Mouse (Mus musculus): ENCODE results near the gene Casc3.
"Not testable (repeated sequence)": the region's sequence is repeated elsewhere in the genome, so short reads cannot be mapped to it uniquely, and the experiment has no call there.

The Casc3 gene

DNA sequence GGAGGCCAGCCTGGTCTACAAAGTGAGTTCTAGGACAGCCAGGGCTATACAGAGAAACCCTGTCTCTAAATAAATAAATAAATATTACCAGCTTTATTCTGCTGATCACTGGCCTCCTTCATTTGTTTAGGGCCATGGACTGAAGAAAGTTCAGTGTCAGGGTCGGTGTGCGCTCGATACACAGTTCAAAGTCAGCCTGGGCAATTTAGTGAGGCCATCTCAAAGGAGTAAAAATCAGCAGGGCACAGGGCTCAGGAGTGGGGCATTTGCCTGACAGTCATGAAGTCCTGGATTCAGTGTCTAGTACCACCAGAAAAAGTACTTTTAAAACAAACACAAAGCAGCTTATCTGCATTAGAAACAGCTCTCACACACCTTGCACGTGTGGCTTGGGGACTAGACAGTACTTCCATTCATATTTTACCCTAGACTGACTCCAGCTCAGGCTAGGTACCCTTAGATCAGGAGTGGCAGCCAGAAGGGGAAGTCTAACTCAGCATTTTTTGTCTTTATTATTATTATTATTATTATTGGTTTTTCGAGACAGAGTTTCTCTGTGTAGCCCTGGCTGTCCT, 14.0 kb upstream of the Casc3 start:
- DNase-seq = no peak

DNA sequence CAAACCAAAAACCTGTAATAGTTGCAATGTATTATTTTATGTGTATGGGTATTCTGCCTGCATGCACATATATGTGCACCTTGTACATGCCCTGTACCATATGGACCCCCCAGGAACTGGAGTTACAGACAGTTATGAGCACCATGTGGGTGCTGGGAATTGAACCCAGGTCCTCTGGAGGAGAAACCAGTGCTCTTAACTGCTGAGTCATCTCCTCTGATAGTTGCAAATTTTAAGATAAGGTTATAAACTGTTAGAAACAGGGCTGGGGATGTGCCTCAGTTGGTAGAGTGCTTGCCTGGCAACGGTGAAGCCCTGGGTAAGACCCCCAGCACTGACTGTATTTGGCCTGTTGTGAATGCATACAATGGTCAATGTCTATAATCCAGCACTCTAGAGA, 13.3 kb upstream of the Casc3 start:
- DNase-seq = no peak

DNA sequence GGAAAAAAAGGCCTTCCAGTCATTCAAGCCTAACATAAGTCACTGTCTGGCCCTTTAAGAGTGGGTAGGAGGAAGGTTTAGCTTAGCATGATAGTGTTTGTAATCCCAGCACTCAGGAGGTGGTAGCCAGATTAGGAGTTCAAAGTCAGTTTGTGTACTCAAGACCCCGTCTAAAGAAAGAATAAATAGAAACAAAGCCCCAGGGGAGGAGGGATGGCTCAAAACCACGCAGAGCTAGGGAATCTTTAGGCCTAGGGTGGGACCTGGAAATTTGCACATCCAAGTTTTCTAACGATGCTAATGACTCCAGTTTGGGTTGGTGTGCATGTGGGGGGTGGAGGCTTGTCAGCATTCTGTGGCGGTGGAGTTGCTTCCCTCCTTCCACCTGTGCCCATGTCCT, 12.6 kb upstream of the Casc3 start:
- no peak for DNase-seq

DNA sequence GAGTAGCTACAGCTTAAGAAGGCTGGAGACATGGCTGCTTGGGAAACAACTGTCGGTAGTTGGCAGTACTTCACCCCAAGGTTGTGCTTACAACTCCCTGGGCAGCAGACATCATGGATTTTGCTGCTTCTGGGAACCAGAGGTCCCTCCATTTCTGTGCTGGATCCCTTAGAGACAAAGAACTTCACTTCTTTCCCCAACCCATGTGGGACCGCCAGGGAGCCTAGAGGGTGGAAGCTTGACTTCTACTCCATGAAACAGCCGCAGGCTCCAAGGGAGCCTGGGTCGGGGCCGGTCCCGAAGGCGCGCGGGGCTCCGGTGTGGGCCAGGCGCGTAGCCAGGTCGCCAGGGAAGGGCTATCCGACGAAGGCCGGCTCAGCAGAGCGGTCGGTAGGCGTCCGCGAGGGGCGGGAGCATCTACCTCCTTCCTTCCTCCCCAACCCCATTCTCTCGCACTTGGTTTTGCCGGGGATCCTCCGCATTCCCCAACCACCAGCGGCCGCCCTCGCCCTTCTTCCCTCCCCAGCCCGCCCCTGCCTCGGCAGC, 10.2 kb upstream of the Casc3 start:
- DNase-seq = peak; percentile 75

DNA sequence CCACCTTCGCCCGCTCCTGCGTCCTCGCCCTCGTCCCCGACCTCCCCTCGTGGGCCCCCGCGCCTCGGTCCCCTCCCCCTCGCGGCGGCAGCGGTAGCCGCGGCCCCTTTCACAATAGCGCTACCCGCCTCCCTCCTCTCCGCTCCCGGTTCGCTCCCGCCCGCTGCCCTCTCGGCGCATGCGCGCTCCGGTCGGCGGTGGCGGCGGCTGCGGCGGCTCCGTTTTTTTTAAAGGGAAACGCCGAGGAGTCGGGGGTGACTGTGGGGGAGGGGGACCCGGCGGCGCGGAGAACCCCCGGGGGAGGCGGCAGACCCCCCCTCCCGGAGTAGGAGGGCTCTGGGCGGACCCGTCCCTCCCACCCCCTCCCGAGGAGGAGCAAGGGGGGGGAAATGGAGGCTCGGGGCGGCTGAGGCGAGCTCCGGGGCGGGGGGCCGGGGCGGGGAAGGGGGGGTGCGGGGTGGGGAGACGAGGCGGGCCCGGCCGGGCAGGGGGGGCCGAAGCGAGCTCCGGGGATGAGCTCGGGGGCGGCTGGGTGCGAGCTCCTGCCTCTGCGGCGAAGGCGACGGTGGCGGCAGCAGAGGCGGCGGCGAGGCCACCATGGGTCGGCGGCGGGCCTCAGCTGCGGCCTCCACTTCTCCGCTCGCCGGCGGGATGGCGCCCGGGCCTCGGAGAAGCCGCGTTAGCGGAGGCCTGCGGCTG, 9.5 kb upstream of the Casc3 start, which contains the start of gene Msl1:
Gene Msl1, plus strand, starts transcription at position 502 of the 699 bp plus-strand sequence.
- DNase-seq = peak; percentile 93

DNA sequence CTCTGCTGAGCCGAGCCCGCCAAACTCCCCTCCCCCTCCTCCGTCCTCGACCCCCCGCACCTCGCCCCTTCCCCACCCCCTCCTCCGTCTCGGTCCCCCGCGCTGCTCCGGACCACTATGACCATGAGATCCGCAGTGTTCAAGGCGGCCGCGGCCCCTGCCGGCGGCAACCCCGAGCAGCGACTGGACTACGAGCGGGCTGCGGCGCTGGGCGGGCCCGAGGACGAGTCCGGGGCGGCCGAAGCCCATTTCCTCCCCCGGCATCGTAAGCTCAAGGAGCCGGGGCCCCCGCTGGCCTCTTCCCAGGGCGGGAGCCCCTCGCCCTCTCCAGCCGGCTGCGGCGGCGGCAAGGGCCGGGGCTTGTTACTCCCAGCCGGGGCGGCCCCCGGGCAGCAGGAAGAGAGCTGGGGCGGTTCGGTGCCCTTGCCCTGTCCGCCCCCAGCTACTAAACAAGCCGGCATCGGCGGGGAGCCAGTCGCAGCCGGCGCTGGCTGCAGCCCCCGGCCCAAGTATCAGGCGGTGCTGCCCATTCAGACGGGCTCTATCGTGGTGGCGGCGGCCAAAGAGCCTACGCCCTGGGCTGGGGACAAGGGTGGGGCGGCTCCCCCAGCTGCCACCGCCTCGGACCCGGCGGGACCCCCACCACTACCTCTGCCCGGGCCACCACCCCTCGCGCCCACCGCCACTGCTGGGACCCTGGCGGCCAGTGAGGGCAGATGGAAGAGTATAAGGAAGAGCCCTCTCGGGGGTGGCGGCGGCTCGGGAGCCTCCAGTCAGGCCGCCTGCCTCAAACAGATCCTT, 8.8 kb upstream of the Casc3 start:
- DNase-seq = peak; percentile 75

DNA sequence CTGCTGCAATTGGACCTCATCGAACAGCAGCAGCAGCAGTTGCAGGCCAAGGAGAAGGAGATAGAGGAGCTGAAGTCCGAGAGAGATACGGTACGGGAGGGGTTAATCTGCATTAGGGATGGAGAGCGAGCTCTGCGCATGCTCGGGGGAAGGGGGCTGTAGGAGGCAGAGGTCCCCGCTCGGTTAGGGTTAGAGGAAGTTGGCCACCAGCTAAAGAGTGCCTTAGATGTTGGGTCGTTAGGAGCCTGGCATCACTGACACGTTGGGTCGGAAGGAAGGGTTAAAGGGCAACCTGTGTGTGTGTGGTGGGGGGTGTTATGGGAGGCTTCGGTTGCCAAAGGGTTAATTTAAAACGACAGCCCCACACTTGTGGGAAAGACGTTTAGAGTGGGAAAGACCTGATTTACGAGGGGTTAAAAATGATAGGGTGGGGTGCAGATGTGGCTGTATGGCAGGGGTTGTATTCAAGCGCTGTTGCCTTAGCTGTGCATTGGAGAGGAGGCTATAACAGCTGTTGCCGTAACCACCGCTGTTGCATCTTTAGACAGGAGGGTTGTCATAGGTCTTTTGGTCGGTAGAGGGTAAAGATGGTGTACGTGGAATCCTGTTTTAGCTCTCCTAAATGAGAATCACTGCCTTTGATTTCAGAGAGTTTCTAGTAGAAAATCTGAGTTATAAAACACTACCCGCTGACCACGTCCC, 8.0 kb upstream of the Casc3 start:
- DNase-seq = peak; percentile 89

DNA sequence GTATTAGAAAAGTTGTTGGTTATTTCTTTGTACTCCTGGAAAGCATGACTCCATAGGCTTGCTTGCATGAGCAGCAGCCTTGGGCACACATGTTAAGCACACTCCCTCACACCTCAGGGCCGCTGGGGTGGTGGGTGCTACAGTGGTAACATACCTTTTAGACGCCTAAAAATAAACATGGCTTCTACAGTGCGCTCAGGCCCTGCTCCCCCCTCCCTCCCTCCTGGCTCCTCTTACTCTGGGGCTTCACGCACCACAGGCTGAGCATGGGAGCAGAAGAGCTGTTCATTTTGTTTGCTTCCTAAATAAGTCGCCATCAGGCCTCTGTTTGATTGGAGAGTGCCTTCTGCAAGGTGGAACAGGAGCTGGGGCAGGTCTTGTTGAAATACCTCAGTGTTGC, 7.4 kb upstream of the Casc3 start:
- no peak for DNase-seq

DNA sequence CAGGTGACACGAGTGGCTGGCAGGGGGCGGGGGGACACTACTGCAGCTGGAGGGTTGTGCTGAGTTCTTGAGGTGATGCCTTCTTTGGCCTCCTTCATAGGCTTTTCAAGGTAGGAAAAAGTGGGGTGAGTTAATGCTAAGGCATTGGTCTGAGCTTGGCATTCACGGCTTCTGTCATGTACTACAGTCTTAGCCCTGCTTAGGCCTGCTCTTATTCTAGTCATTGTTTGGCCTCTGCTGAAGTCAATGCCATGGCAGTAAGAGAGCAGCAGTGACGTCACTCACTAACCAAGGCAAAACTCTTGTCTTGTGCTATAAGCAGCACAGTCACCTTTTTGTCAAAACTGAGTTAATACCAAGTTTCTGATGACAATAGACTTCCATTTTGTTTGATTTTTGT, 6.8 kb upstream of the Casc3 start:
- DNase-seq = no peak

DNA sequence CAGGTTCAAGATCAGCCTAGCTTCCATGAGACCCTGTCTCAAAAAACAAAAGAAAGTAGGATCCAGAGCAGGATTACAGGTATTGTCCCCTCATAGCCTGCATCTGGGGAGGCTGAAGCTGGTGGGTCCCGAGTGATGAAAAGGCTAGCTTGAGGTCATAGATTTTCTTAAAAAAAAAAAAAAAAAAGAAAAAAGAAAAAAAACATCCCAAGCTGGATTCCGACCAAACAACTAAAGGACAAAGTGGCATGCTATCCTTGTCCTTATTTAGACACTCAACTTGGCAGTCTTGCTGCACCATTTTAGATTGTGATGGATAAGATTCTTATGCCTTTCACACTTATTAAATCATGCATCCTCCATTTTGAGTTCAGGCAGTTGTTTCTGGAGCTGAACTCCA, 3.7 kb downstream of the Casc3 start:
- DNase-seq = no peak

DNA sequence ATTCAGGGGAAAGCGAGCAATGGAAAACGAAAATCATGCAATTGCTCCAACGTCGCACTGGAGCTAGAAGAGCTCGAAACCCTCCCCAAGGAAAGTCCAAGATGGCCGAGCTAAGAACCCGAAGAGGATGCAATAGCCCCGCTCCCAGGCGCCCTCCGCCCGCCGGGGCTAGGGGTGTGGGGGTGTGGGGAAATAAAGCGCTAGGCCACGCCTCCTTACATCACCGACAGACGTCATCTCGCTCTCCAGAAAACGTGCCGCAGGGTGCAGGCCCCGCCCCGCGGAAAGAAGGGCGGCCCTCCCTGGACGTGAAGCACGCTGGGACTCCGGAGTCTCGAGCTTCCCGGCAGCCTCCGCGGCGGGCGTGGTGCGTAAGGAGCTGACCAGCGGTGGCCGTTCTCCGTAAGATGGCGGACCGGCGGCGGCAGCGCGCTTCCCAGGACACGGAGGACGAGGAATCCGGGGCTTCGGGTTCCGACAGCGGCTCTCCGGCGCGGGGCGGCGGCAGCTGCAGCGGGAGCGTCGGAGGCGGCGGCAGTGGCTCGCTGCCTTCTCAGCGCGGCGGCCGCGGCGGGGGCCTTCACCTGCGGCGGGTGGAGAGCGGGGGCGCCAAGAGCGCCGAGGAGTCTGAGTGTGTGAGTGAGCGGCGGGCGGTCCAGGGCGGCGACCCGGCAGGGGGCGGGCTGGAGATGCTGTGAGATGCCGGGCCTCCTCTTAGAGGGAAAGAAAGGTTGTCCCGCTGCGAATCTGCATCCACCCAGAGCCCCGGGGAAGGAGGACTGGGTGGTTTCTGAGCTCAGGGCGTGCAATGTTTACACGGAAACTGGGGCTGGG, 5.0 kb downstream of the Casc3 start:
- DNase-seq = peak; percentile 100

DNA sequence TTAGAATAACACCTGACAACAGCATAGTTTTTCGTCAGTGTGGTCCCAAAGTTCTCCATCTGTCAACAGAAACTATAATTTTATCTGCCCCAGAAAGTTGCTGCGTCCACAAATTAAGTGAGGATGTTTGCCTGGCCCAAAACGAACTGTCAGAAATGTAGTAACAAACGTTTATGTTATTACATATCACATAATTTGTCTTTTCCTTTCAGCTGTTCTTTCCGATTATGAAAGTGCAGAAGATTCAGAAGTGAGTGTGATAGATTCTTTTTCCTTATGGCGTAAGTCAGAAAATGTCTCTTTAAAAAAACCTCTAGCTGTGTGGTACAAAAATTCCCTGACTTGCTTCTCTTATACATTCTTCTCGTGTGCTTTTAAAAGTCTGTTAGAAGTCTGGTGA, 6.0 kb downstream of the Casc3 start:
- DNase-seq = no peak

DNA sequence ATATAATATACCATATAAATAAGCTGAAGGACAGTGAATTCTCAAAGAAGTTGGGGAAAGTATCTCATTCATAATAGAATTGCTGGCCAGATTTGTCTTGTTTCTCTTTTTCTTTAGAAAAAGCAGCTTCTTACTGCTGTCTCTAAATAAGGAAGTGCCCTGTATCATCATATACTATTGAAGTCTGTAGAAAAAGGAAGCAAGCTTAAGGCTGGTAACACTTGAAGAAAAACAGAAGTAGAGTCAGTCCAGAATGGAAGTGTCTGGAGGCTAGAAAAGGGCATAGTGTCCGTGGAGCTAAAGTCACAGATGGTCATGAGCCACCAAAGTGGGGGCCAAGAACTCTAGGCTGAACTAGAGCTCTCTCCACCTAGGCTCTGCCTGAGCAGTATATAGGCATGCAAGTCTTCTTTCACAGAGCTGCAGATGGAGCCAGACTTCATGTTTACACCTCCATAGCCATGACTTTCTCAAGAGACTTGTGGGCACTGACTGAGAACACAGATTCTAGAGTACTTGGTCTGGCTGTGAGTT, 12.1 kb downstream of the Casc3 start:
- DNase-seq = no peak

DNA sequence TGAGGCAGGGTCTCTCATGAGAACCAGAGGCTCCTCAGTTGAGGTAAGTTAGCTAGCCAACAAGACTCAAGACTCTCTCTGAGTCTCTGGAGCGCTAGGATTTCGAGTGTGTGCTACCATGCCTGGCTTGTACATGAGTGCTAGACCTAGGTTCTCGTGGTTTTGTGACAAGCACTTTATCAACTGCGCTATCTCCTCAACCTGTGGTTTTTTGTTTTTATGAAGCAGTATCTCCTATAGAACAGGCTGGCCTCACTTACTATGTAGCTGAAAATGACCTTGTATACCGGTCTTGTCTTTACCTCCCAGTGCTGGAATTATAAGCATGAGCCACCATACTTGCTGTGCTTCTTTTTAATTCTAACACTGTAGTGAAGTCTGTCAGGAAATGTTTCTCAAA, 16.3 kb downstream of the Casc3 start:
- no peak for DNase-seq

DNA sequence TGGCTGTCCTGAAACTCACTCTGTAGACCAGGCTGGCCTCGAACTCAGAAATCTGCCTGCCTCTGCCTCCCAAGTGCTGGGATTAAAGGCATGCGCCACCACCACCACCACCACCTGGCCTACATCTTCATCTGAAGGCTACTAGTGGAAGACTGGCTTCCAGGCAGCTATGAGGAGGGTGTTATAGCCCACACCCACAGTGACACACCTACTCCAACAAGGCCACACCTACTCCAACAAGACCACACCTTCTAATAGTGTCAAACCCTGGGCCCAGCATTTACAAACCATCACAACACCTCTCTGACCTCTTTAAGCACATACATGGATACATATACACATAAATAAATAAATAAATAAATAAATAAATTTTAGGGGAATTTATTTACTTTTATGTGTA, 21.4 kb downstream of the Casc3 start:
- not testable (repeated sequence) for DNase-seq

DNA sequence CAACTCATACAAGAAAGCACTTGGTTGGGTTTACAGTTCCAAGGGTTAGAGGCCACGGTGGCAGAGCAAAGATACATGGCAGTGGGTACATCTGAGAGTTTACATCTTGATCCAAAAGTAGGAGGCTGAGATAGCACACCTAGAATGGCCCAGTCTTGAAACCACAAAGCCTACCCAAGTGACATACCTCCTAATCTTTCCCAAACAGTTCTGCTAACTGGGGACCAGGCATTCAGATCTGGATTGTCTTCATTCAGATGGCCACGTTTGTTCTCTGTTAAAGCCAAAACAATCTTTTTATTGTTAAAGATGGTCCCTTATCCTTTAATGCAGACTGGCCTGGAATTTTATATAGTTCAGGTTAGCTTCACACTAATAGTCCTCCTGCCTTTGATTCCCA, 23.2 kb downstream of the Casc3 start:
- DNase-seq = no peak

DNA sequence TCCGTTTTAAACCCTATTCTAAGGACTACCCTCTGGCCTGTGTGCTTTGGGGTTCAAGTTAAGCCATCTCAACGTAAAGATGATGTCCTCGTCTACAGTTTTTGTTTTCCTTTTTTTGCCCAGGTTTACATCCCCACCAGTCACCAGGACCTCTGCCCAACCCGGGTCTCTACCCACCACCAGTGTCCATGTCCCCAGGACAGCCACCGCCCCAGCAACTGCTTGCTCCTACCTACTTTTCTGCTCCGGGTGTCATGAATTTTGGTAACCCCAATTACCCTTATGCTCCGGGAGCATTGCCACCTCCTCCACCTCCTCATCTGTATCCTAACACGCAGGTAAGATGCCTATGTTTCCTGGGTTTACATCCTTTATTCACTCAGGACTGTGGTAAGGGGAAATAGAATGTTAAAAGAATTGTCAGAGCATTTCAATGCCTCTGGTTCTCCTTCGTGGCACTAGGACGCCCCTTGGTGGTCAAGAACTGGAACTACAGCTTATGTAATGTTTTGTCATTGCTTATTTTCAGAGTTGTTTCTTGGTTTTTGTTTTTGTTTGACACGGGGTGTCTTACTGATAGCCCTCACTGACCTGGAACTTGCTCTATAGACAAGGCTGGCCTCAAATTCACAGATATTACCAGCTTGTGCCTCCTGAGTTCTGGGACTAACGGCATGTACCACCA, 24.5 kb downstream of the Casc3 start:
- peak; percentile 32 for DNase-seq

DNA sequence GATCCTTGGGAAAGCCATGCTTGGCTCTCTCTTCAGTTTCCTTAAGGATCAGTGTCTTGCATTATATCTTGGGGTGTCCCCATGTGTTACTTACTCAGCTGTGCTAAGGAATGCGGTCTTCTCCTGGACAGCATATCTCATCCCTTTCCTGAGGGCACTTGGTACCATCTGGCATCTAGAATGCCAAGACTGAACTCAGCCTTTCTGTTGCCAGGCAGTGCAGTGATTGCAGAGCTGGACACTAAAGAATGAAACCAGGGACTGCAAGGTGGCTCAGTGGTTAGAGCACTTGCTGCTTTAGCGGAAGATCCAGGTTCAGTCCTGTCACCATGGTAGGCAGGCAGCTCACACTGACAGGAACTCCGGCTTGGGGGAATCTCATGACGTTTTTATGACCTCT, 25.2 kb downstream of the Casc3 start:
- DNase-seq = no peak

DNA sequence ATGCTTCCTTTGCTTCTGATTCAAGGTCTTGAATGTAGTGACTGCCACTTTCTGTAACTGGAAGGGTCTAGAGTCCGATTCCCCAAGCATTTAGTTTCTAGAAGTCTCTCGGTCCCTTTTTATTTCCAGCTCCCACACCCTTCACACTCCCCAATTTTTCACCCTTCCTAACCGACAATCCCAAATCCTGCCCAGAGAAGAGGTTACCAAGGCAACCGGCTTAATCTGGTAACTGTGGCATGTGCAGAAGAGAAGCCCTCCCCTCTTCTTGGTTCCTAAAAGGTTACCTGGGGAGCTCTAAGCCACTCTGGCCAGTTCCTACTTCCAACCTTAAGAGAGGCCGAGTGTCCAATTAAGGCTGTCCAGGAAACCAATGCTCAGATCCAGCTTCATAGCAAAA, 30.6 kb downstream of the Casc3 start:
- no peak for DNase-seq

DNA sequence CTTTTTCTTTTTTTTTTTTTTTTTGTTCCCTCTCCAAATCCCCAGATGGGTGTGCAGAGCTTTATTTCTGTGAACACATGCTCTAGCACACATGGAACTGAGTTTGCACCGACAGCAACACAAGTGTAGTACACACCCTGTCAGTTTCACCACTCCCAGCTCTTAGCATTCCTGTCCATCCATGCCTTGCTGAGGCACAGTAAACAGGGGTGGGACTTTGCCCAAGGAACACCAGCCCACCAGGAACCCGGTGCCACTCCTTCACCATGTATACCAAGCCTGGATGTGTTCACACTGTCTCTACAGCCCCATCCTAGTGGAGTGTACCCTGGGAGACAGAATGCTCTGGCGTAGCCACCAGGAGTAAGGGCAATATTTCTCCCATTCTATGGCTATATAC, 31.0 kb downstream of the Casc3 start:
- no peak for DNase-seq

DNA sequence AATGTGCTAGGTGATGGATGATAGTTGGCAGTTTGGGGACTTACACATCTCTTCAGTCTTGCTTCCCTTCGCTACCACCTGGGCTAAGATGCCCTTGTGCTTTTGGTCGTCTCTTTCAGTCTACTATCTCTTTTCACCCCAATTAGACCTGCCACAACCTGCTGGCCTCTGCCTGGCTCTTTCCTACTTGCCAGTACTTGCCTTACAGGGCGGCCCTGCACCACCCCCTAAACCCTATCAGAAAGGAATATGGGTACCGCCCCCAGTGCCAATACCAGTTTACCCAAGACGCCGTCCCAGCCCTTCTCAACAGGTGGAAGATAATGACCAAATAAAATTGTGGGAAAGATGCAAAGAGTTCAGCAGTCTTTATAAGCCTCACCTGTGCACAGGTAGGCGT, 31.4 kb downstream of the Casc3 start:
- no peak for DNase-seq

Data from embryo, embryonic 11 days (tissue).